Mouse (Mus musculus) myocyte (in vitro differentiated cells): ENCODE measurements around the gene Gm45233.
A peak's percentile ranks its signal among the peaks of the same experiment; 100 is the strongest.

Source experiments
- CEBPB ChIP-seq: IDR thresholded peaks from 2 replicates; pipeline ENCODE4 v1.6.1; 2011; ENCODE audit warnings: mild to moderate bottlenecking, moderate library complexity; ENCODE audit not compliant: poor library complexity, insufficient read depth, severe bottlenecking
- E2F4 ChIP-seq: IDR thresholded peaks from one replicate; pipeline ENCODE4 v1.6.1; 2011; ENCODE audit warnings: mild to moderate bottlenecking, control low read depth, moderate library complexity; ENCODE audit not compliant: insufficient read depth
- MAX ChIP-seq: IDR thresholded peaks from one replicate; pipeline ENCODE4 v1.6.1; 2011; ENCODE audit warnings: low read depth, mild to moderate bottlenecking, control low read depth
- MYOD1 ChIP-seq, 3 experiments: IDR thresholded peaks; one replicate each; pipeline ENCODE4 v1.6.1; 2011; ENCODE audit warnings: control low read depth in 2 of 3, low read depth in 2 of 3, mild to moderate bottlenecking in 2 of 3, moderate library complexity in 1 of 3; ENCODE audit not compliant: insufficient read length in 2 of 3, control insufficient read depth in 1 of 3
- MYOG ChIP-seq, 3 experiments: IDR thresholded peaks; one replicate each; pipeline ENCODE4 v1.6.1; 2011; ENCODE audit warnings: control low read depth in 2 of 3, low read depth in 2 of 3, mild to moderate bottlenecking in 2 of 3; ENCODE audit not compliant: insufficient read length in 2 of 3, control insufficient read depth in 1 of 3, insufficient read depth in 1 of 3
- POLR2A ChIP-seq: IDR thresholded peaks from one replicate; pipeline ENCODE4 v1.6.1; 2011; ENCODE audit warnings: low read depth, mild to moderate bottlenecking, control low read depth, moderate library complexity; ENCODE audit not compliant: insufficient read length
- POLR2AphosphoS2 ChIP-seq: IDR thresholded peaks from one replicate; pipeline ENCODE4 v1.6.1; 2011; ENCODE audit warnings: low read depth, control low read depth; ENCODE audit not compliant: insufficient read length
- REST ChIP-seq: IDR thresholded peaks from one replicate; pipeline ENCODE4 v1.6.1; 2011; ENCODE audit warnings: mild to moderate bottlenecking, control low read depth, moderate library complexity; ENCODE audit not compliant: insufficient read depth, insufficient read length
- SRF ChIP-seq: IDR thresholded peaks from one replicate; pipeline ENCODE4 v1.6.1; 2011; ENCODE audit warnings: low read depth; ENCODE audit not compliant: control insufficient read depth, insufficient read length
- TCF12 ChIP-seq: IDR thresholded peaks from one replicate; pipeline ENCODE4 v1.6.1; 2011; ENCODE audit warnings: mild to moderate bottlenecking, control low read depth; ENCODE audit not compliant: poor library complexity, insufficient read depth, severe bottlenecking
- TCF3 ChIP-seq: IDR thresholded peaks from one replicate; pipeline ENCODE4 v1.6.1; 2011; ENCODE audit warnings: low read depth, control low read depth; ENCODE audit not compliant: insufficient read length
- USF1 ChIP-seq: IDR thresholded peaks from one replicate; pipeline ENCODE4 v1.6.1; 2011; ENCODE audit warnings: low read depth, mild to moderate bottlenecking, control low read depth, moderate library complexity

DNA sequence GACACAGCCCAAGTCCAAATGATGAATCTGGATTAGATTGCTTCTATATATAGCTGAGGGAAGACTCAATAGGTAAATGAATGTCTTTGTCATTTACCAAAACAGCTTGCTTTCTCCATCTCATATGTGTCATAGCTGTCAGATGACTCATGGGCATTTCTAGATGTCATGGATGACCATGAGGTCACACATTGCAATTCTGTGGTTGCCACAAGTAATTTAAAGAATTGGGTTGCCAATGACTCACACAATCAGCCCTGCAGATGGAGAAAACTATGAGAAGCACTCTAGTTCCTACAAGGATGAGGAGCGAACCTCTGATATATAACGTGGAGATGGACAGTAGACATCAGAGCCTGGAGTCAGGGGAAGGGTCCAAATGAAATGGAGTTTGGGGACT lies 44.4 kb upstream of the Gm45233 start:
- no peak for TF ChIP-seq MYOD1 (IDR thresholded peaks at IDR 0.05; ENCODE audit: control insufficient read depth in 1 of 3, insufficient read length in 2 of 3, low read depth in 2 of 3)
- TF ChIP-seq CEBPB, result peak; percentile 77; the same call in 1 of the 2 replicates
- TF ChIP-seq MAX, result no peak
- no peak for TF ChIP-seq POLR2A
- no peak for TF ChIP-seq MYOG (IDR thresholded peaks at IDR 0.05; ENCODE audit: control insufficient read depth in 1 of 3, insufficient read depth in 1 of 3, insufficient read length in 2 of 3, low read depth in 2 of 3)
- TF ChIP-seq REST, result no peak
- no peak for TF ChIP-seq TCF12
- TF ChIP-seq TCF3, result no peak
- no peak for TF ChIP-seq E2F4
- no peak for TF ChIP-seq USF1
- TF ChIP-seq POLR2AphosphoS2, result no peak
- TF ChIP-seq SRF, result no peak
